Mouse (Mus musculus) heart, embryonic 11.5 days (tissue): ENCODE results near the gene Ggt1. TPM values are rescaled to one million over a fixed set of nuclear protein-coding genes. Genes with fewer than 3 reads are reported as not detected.

Experiments used
- ATAC-seq: fragments of 200-750 bp; cut with Nextera tagmentation; replicated peaks from 2 replicates; pipeline ENCODE4 v1.8.0; 2017; ENCODE audit warnings: moderate library complexity; ENCODE audit not compliant: insufficient number of reproducible peaks, low FRiP score, low TSS enrichment
- H3K27ac ChIP-seq: fragments of 300-500 bp; sonication (generic); 2 replicates; pipeline ENCODE4 v1.5.1; 2014; ENCODE audit warnings: mild to moderate bottlenecking, low read depth, low read length
- H3K27me3 ChIP-seq: fragments of 300-500 bp; sonication (generic); 2 replicates; pipeline ENCODE4 v1.6.1; 2014; ENCODE audit warnings: mild to moderate bottlenecking, low read length, mixed read lengths; ENCODE audit not compliant: control insufficient read depth, insufficient read depth
- H3K36me3 ChIP-seq: fragments of 300-500 bp; sonication (generic); 2 replicates; pipeline ENCODE4 v1.6.1; 2014; ENCODE audit warnings: mild to moderate bottlenecking, low read length, moderate library complexity, mixed read lengths; ENCODE audit not compliant: control insufficient read depth, insufficient read depth
- H3K4me1 ChIP-seq: fragments of 300-500 bp; sonication (generic); 2 replicates; pipeline ENCODE4 v1.6.1; 2014; ENCODE audit warnings: low read length; ENCODE audit not compliant: control insufficient read depth, insufficient read depth
- H3K4me2 ChIP-seq: fragments of 300-500 bp; sonication (generic); 2 replicates; pipeline ENCODE4 v1.6.1; 2014; ENCODE audit warnings: mild to moderate bottlenecking, moderate library complexity
- H3K4me3 ChIP-seq: fragments of 300-500 bp; sonication (generic); 2 replicates; pipeline ENCODE4 v1.5.1; 2014; ENCODE audit warnings: low read depth, low read length
- H3K9ac ChIP-seq: fragments of 300-500 bp; sonication (generic); 2 replicates; pipeline ENCODE4 v1.6.1; 2014; ENCODE audit warnings: mild to moderate bottlenecking, low read depth, low read length, moderate library complexity
- H3K9me3 ChIP-seq: fragments of 300-500 bp; sonication (generic); replicated peaks from 2 replicates; pipeline ENCODE4 v1.6.1; 2016; ENCODE audit warnings: low read length; ENCODE audit not compliant: control insufficient read depth
- WGBS: fragments of 180-500 bp; shearing (Covaris S2); extraction: QIAGEN DNeasy Blood & Tissue Kit; methylation state at CpG from one replicate; pipeline ENCODE4 v1.1.7; 2014; ENCODE audit not compliant: insufficient replicate concordance; 5-methylcytosine and 5-hydroxymethylcytosine counted together
- polyA plus RNA-seq: library from polyadenylated mRNA; unstranded; fragments of >200 nt; fragmentation: Nextera tagmentation; extraction: Ambion mirVana; gene quantifications from 2 replicates; pipeline ENCODE4 v1.2.1, GENCODE M21; 2014

The Ggt1 gene
- polyA plus RNA-seq, 1 experiment from 2014 or later: 0.44 TPM

DNA sequence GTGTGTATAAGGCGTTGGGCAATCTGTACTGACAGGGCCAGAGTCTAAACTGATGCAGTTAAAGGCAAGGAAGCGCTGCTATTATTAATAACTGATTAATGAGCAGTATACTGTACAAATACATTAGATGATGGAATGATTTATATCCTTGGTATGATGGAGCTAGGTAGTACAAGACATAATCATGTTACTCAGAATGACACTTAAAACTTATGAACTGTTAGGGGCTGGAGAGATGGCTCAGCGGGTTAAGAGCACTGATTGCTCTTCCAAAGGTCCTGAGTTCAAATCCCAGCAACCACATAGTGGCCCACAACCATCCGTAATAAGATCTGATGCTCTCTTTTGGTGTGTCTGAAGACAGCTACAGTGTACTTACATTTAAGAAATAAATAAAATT lies 45.8 kb downstream of the Ggt1 start:
- Histone ChIP-seq H3K4me1 (peaks cover 3% of the 10 kb centered on the region; the same call in 1 of the 2 replicates), H3K4me3 (no peak overlapping the region), H3K27ac (no peak overlapping the region), H3K36me3 (0 out of 2 replicates have a peak, but pooled peaks cover 2% of the 10 kb centered on the region), H3K9ac (no peak overlapping the region), H3K4me2 (no peak overlapping the region), H3K27me3 (0 out of 2 replicates have a peak, but pooled peaks cover 4% of the 10 kb centered on the region), H3K9me3 (no peaks in the 10 kb centered on the region)
- WGBS: 80% methylated on average over 4 of the region's 4 CpGs
- no peak for ATAC-seq

- ATAC-seq: no peak
- Histone ChIP-seq H3K9me3 (no peaks in the 10 kb centered on the region), H3K4me1 (peaks cover 3% of the 10 kb centered on the region; the same call in 1 of the 2 replicates), H3K4me2 (no peak overlapping the region), H3K27me3 (0 out of 2 replicates have a peak, but pooled peaks cover 4% of the 10 kb centered on the region), H3K36me3 (0 out of 2 replicates have a peak, but pooled peaks cover 2% of the 10 kb centered on the region), H3K4me3 (no peak overlapping the region), H3K9ac (no peak overlapping the region), H3K27ac (no peak overlapping the region)
- WGBS: 88% methylated on average over 11 of the region's 11 CpGs
Measured at GRCm38 (mm10) chr10:75608975-75609374, 47.6 kb downstream of the Ggt1 start.

DNA sequence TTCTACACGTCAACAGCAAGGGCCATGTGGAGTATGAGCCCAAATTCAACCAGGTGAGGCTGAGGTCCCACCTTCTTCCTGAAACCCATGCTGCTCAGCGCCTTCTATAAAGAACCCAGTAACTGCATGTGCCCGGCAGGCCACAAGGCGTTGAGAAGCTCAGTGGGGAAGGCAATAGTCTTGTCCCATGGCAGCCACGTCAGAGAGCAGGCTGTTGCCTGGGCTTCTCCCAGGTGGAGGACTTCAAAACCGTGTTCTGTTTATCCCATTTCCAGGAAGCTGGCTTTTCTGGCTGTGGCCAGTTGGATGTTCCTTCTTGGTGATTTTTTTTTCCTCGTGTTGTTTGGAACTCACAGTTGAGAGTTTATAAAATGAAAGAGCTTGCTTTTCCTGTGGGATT lies 49.1 kb downstream of the Ggt1 start:
- Histone ChIP-seq H3K9me3 (no peaks in the 10 kb centered on the region), H3K4me3 (no peak overlapping the region), H3K4me1 (peaks cover 1% of the 10 kb centered on the region; the same call in 1 of the 2 replicates), H3K9ac (no peak overlapping the region), H3K27ac (no peak overlapping the region), H3K36me3 (0 out of 2 replicates have a peak, but pooled peaks cover 2% of the 10 kb centered on the region), H3K4me2 (no peak overlapping the region), H3K27me3 (0 out of 2 replicates have a peak, but pooled peaks cover 4% of the 10 kb centered on the region)
- ATAC-seq: no peak
- WGBS: 36% methylated on average over 7 of the region's 7 CpGs

DNA sequence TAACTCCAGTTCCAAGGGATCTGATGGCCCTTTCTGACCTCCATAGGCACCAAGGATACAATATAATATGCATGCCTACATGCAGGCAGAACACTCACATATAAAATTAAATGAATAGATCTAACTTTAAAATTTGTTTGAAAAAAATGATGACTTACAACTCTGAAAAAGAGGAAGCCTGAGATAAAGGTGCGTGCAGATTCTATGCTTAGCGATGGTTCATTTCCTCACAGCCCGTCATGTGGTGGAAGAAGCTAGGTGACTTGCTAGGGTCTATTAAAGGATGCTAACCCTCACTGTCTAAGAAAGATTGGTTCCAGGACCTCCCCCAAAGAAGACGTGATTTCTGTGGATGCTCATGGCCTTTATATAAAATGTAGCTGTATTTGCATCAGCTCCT lies 54.6 kb downstream of the Ggt1 start:
- Histone ChIP-seq H3K4me2 (no peak overlapping the region), H3K9ac (no peak overlapping the region), H3K4me3 (no peak overlapping the region), H3K9me3 (no peaks in the 10 kb centered on the region), H3K4me1 (no peaks in the 10 kb centered on the region), H3K36me3 (no peaks in the 10 kb centered on the region), H3K27me3 (no peaks in the 10 kb centered on the region), H3K27ac (no peak overlapping the region)
- no peak for ATAC-seq
- WGBS: 78% methylated on average over 4 of the region's 4 CpGs

DNA sequence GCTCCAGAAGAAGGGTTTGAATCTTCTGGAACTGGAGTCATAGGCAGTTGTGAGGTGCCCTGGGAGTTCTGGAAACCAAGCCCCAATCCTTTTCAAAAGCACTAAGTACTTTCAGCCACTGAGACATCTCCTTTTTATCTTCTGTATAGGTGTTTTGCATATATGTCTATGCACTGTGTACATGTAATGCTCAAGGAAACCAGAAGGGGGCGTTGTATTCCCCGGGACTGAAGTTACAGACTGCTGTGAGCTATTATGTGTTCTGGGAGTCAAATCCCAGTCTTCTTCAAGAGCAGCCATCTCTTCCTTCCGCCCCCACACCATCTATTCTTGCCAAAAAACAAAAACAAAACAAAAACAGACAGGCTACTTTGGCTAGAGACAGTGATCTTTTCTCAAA lies 59.4 kb downstream of the Ggt1 start:
- H3K4me1 ChIP-seq: no peaks in the 10 kb centered on the region
- ATAC-seq: no peak
- H3K9me3 ChIP-seq: no peaks in the 10 kb centered on the region
- no peak overlapping the region for H3K4me2 ChIP-seq
- WGBS: 48% methylated on average over 3 of the region's 3 CpGs
- no peaks in the 10 kb centered on the region for H3K36me3 ChIP-seq
- no peak overlapping the region for H3K4me3 ChIP-seq
- no peaks in the 10 kb centered on the region for H3K27me3 ChIP-seq
- H3K9ac ChIP-seq: no peak overlapping the region
- no peak overlapping the region for H3K27ac ChIP-seq

DNA sequence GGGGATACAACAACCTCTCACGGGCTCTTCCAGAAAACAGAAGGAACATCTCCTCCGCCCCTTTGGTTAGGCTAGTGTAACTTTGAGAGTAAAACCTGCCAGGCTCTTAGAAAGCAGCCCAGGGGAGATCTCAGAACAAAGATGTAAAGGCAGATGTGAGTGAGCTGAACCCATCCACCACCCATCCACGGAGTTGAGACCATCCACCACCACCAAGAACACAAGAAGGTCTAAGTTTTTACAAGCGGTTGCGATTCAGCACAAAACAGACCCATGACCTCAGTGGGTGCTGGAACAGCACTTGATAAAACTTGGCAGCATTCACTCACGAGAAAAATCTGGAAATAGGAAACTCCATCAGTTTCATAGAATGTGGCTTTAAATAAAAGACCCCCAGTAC lies 64.5 kb downstream of the Ggt1 start:
- 46% methylated on average over 6 of the region's 6 CpGs for WGBS
- Histone ChIP-seq H3K9ac (no peak overlapping the region), H3K9me3 (no peaks in the 10 kb centered on the region), H3K4me1 (no peaks in the 10 kb centered on the region), H3K36me3 (no peaks in the 10 kb centered on the region), H3K4me3 (no peak overlapping the region), H3K4me2 (no peak overlapping the region), H3K27me3 (no peaks in the 10 kb centered on the region), H3K27ac (no peak overlapping the region)
- ATAC-seq: no peak

- H3K27me3 ChIP-seq: no peaks in the 10 kb centered on the region
- no peaks in the 10 kb centered on the region for H3K4me1 ChIP-seq
- H3K4me2 ChIP-seq: no peak overlapping the region
- H3K27ac ChIP-seq: no peak overlapping the region
- ATAC-seq: no peak
- H3K36me3 ChIP-seq: no peaks in the 10 kb centered on the region
- H3K9me3 ChIP-seq: no peaks in the 10 kb centered on the region
- WGBS: 56% methylated on average over 3 of the region's 3 CpGs
- H3K9ac ChIP-seq: no peak overlapping the region
- H3K4me3 ChIP-seq: no peak overlapping the region
Measured at GRCm38 (mm10) chr10:75626991-75627390, 65.6 kb downstream of the Ggt1 start.

DNA sequence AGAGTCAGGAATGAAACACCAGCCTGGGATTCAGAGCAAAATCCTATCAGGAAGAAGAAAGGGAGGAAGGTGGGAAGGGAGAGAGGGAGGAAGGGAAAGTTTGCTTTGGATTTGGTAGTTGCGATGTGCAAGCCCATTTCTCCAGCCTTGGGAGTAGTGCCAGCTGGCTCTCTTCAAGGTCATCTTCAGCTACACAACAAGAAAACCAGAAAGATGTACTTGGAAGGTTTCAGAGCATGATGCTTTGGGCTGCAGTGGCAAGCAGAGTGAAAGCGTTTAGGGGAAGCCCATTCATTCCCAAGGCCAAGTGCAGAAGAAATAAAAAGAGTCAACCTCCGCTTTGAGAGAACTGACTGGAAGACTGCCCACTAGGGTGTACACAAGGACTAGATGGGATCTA lies 66.1 kb downstream of the Ggt1 start:
- Histone ChIP-seq H3K4me1 (no peaks in the 10 kb centered on the region), H3K4me3 (no peak overlapping the region), H3K27me3 (no peaks in the 10 kb centered on the region), H3K27ac (no peak overlapping the region), H3K9me3 (no peaks in the 10 kb centered on the region), H3K4me2 (no peak overlapping the region), H3K36me3 (no peaks in the 10 kb centered on the region), H3K9ac (no peak overlapping the region)
- ATAC-seq: no peak
- WGBS: 81% methylated on average over 3 of the region's 3 CpGs

- no peak overlapping the region for H3K9ac ChIP-seq
- no peak overlapping the region for H3K4me2 ChIP-seq
- no peak for ATAC-seq
- WGBS: 58% methylated on average over 5 of the region's 5 CpGs
- H3K27ac ChIP-seq: no peak overlapping the region
- no peaks in the 10 kb centered on the region for H3K9me3 ChIP-seq
- no peaks in the 10 kb centered on the region for H3K36me3 ChIP-seq
- no peaks in the 10 kb centered on the region for H3K4me1 ChIP-seq
- no peak overlapping the region for H3K4me3 ChIP-seq
- H3K27me3 ChIP-seq: no peaks in the 10 kb centered on the region
Measured at GRCm38 (mm10) chr10:75632633-75633032, 71.2 kb downstream of the Ggt1 start.
